Mouse (Mus musculus): Measurements from ENCODE around the gene Methig1.
"Not testable (repeated sequence)": the region's sequence is repeated elsewhere in the genome, so short reads cannot be mapped to it uniquely, and the experiment has no call there.

The Methig1 gene

GRCm38 (mm10) chr15:100352711-100353250 lies at the start of gene Methig1, which contains the start of gene Mettl7a2:
Gene Methig1, plus strand, starts transcription at chr15:100353149.
Gene Mettl7a2, plus strand, starts transcription at chr15:100353200.
- DNase-seq (ENCODE audit: low spot score in 2 of 2) = no peak

- DNase-seq (ENCODE audit: low spot score in 2 of 2) = no peak
Observed at GRCm38 (mm10) chr15:100303428-100304018, 49.4 kb upstream of the Methig1 start.

- peak; percentile 66 to 85 for DNase-seq (ENCODE audit: low spot score in 2 of 2)
Observed at GRCm38 (mm10) chr15:100304019-100304991, 48.6 kb upstream of the Methig1 start, which contains the start of gene Mettl7a1. Gene Mettl7a1, plus strand, starts transcription at chr15:100304140.

- DNase-seq (ENCODE audit: low spot score in 2 of 2) = no peak
Observed at GRCm38 (mm10) chr15:100306201-100306600, 46.7 kb upstream of the Methig1 start.

GRCm38 (mm10) chr15:100307438-100308096 lies 45.4 kb upstream of the Methig1 start:
- not testable (repeated sequence) for DNase-seq (ENCODE audit: low spot score in 2 of 2)

- DNase-seq (ENCODE audit: low spot score in 2 of 2) = no peak
Observed at GRCm38 (mm10) chr15:100312346-100312745, 40.6 kb upstream of the Methig1 start.

- DNase-seq (ENCODE audit: low spot score in 2 of 2) = no peak
Observed at GRCm38 (mm10) chr15:100314448-100315145, 38.4 kb upstream of the Methig1 start.

GRCm38 (mm10) chr15:100318014-100318671 lies 34.8 kb upstream of the Methig1 start:
- DNase-seq (ENCODE audit: low spot score in 2 of 2) = not testable (repeated sequence)

- DNase-seq (ENCODE audit: low spot score in 2 of 2) = no peak
Observed at GRCm38 (mm10) chr15:100319884-100320283, 33.1 kb upstream of the Methig1 start.

- DNase-seq (ENCODE audit: low spot score in 2 of 2) = no peak
Observed at GRCm38 (mm10) chr15:100320295-100320905, 32.5 kb upstream of the Methig1 start.

- DNase-seq (ENCODE audit: low spot score in 2 of 2) = peak in 1 of 2 experiments; percentile 74
Observed at GRCm38 (mm10) chr15:100321134-100321533, 31.8 kb upstream of the Methig1 start.

GRCm38 (mm10) chr15:100324021-100324591 lies 28.8 kb upstream of the Methig1 start:
- no peak for DNase-seq (ENCODE audit: low spot score in 2 of 2)

GRCm38 (mm10) chr15:100325235-100325634 lies 27.7 kb upstream of the Methig1 start:
- DNase-seq (ENCODE audit: low spot score in 2 of 2) = no peak

GRCm38 (mm10) chr15:100328089-100328488 lies 24.9 kb upstream of the Methig1 start:
- not testable (repeated sequence) for DNase-seq (ENCODE audit: low spot score in 2 of 2)

GRCm38 (mm10) chr15:100329336-100329735 lies 23.6 kb upstream of the Methig1 start:
- not testable (repeated sequence) for DNase-seq (ENCODE audit: low spot score in 2 of 2)

GRCm38 (mm10) chr15:100330739-100331138 lies 22.2 kb upstream of the Methig1 start:
- DNase-seq (ENCODE audit: low spot score in 2 of 2) = no peak

GRCm38 (mm10) chr15:100332077-100332961 lies 20.6 kb upstream of the Methig1 start:
- DNase-seq (ENCODE audit: low spot score in 2 of 2) = not testable (repeated sequence)

GRCm38 (mm10) chr15:100334629-100335028 lies 18.3 kb upstream of the Methig1 start, which contains the start of gene Mettl7a3:
Gene Mettl7a3, plus strand, starts transcription at chr15:100334929.
- DNase-seq (ENCODE audit: low spot score in 2 of 2) = no peak

GRCm38 (mm10) chr15:100337328-100337727 lies 15.6 kb upstream of the Methig1 start:
- DNase-seq (ENCODE audit: low spot score in 2 of 2) = not testable (repeated sequence)
